Mouse (Mus musculus): ENCODE measurements around the gene Neurl1a.
A peak's percentile ranks its signal among the peaks of the same experiment; 100 is the strongest.

Neurl1a gene

GRCm38 (mm10) chr19:47168793-47169412 is 9.7 kb upstream of the Neurl1a start:
- DNase-seq = peak; percentile 72

- peak; percentile 56 for DNase-seq
Observed at GRCm38 (mm10) chr19:47174515-47174914, 4.1 kb upstream of the Neurl1a start.

GRCm38 (mm10) chr19:47175472-47175871 is 3.1 kb upstream of the Neurl1a start:
- no peak for DNase-seq

GRCm38 (mm10) chr19:47176916-47177505 is 1.6 kb upstream of the Neurl1a start:
- peak; percentile 21 for DNase-seq

- peak; percentile 73 for DNase-seq
Observed at GRCm38 (mm10) chr19:47178001-47178400, 619 bp upstream of the Neurl1a start.

GRCm38 (mm10) chr19:47179272-47179809 is 721 bp downstream of the Neurl1a start:
- peak; percentile 81 for DNase-seq

- DNase-seq = peak; percentile 38
Observed at GRCm38 (mm10) chr19:47180011-47180410, 1.4 kb downstream of the Neurl1a start.

- peak; percentile 34 for DNase-seq
Observed at GRCm38 (mm10) chr19:47184221-47184620, 5.6 kb downstream of the Neurl1a start.

- DNase-seq = no peak
Observed at GRCm38 (mm10) chr19:47184736-47185135, 6.1 kb downstream of the Neurl1a start.

- DNase-seq = peak; percentile 57
Observed at GRCm38 (mm10) chr19:47186514-47187275, 8.1 kb downstream of the Neurl1a start.

- DNase-seq = peak; percentile 77
Observed at GRCm38 (mm10) chr19:47188515-47189128, 10.0 kb downstream of the Neurl1a start.

- no peak for DNase-seq
Observed at GRCm38 (mm10) chr19:47192158-47192557, 13.5 kb downstream of the Neurl1a start.

GRCm38 (mm10) chr19:47198671-47199350 is 20.2 kb downstream of the Neurl1a start:
- DNase-seq = no peak

GRCm38 (mm10) chr19:47201972-47202371 is 23.4 kb downstream of the Neurl1a start:
- no peak for DNase-seq

- DNase-seq = no peak
Observed at GRCm38 (mm10) chr19:47202429-47202828, 23.8 kb downstream of the Neurl1a start.

GRCm38 (mm10) chr19:47203042-47203441 is 24.4 kb downstream of the Neurl1a start:
- no peak for DNase-seq

- DNase-seq = no peak
Observed at GRCm38 (mm10) chr19:47204653-47205052, 26.0 kb downstream of the Neurl1a start.

- no peak for DNase-seq
Observed at GRCm38 (mm10) chr19:47206126-47206525, 27.5 kb downstream of the Neurl1a start.

- DNase-seq = no peak
Observed at GRCm38 (mm10) chr19:47210432-47210831, 31.8 kb downstream of the Neurl1a start.

- DNase-seq = peak; percentile 86
Observed at GRCm38 (mm10) chr19:47211609-47212312, 33.1 kb downstream of the Neurl1a start.

GRCm38 (mm10) chr19:47212401-47212800 is 33.8 kb downstream of the Neurl1a start:
- DNase-seq = no peak

- DNase-seq = peak; percentile 53
Observed at GRCm38 (mm10) chr19:47213470-47213869, 34.9 kb downstream of the Neurl1a start.

Data from cerebellum, adult 11-12 months (tissue).